Mouse (Mus musculus) ES-E14 (cell line): ENCODE data around the gene Wbp2.

ENCODE experiments used
- CHD2 ChIP-seq: IDR thresholded peaks from 2 replicates; pipeline ENCODE4 v1.6.1; 2014; ENCODE audit warnings: mild to moderate bottlenecking, low read depth, low read length, inconsistent platforms
- HCFC1 ChIP-seq: IDR thresholded peaks from 2 replicates; pipeline ENCODE4 v1.6.1; 2012; ENCODE audit warnings: low read length, inconsistent platforms, borderline replicate concordance; ENCODE audit not compliant: insufficient read depth
- MAFK ChIP-seq: IDR thresholded peaks from 2 replicates; pipeline ENCODE4 v1.6.1; 2014; ENCODE audit warnings: mild to moderate bottlenecking, low read depth, low read length, inconsistent platforms; ENCODE audit not compliant: insufficient read depth
- ZC3H11A ChIP-seq: IDR thresholded peaks from 2 replicates; pipeline ENCODE4 v1.6.1; 2012; ENCODE audit warnings: low read depth, mild to moderate bottlenecking, inconsistent platforms, low read length, borderline replicate concordance

DNA sequence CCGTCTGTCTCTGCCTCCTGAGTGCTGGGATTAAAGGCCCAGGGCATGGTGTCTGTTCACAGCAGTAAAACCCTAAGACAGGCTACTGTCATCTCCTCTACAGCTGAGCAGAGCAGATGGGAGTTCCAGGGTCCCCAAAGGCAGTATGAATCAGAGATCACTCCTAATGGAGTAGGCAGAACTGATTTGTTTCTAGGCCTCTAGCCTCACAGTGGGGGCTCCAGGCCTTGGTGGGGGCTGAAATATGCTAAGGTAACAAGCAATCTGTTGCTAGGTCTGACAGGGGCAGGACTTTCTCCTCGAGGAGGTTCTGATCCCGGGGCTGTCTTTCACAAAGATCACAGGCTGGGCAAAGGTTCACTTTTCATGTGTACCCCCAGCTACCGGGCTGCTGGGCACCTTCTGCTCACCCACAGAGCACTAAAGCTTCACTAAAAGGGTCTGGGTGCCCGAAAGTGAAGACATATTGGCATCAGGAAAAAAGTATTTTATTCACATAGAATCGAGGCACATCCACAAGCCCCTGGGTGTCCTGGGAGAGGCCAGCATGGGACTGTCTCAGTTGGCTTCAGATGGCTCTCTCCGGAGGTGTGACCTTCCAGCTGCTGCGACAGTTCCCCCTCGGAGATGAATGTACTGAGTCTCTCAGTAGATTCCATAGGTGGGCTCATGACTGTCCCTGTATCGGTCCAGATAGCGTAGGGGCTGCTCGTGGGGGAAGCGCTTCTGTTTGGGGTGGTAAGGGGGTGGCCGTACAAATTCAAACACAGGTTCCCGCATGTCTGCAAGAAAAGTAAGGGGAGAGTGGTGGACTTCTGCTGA lies 44.8 kb upstream of the Wbp2 start:
- TF ChIP-seq HCFC1: no peak
- TF ChIP-seq CHD2: no peak
- no peak for TF ChIP-seq ZC3H11A
- TF ChIP-seq MAFK: no peak
